Mouse (Mus musculus): ENCODE results near the gene Sox6.

- no peak for TF ChIP-seq POLR2A (IDR thresholded peaks at IDR 0.05; ENCODE audit: borderline replicate concordance, extremely low read depth, low read depth, low read length)
- no peak for TF ChIP-seq CTCF (IDR thresholded peaks at IDR 0.05; ENCODE audit: insufficient read depth, low read length)
Observed at GRCm38 (mm10) chr7:115645971-115646447, 392.6 kb downstream of the Sox6 start.

Measured in lung, adult 2 months (tissue).